Mouse (Mus musculus): Measurements from ENCODE around the gene Sart1.
A peak's percentile ranks its signal among the peaks of the same experiment; 100 is the strongest.
"Not testable (repeated sequence)": the region's sequence is repeated elsewhere in the genome, so short reads cannot be mapped to it uniquely, and the experiment has no call there.

Gene Sart1

DNA sequence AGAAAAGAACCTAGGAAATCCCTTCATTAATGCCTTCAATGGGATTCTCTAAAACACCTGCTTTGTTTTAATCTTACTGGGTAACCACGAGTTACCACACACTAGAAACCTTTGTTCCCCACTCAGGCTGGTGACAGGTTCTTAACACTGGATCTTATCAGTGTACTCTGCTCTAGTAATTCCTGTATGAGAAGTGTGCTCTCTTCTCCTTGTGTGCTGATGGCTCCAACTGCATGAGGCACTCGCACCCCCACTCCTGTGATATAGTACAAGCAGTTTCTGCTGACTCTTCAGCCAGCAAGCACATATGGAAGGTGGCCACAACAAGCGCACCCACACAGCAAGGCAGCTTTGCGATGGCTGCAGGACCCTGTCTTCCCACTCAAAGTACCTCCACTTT is 14.3 kb downstream of the Sart1 start:
- no peak for DNase-seq (ENCODE audit: low read depth in 1 of 2, low spot score in 2 of 2)

DNA sequence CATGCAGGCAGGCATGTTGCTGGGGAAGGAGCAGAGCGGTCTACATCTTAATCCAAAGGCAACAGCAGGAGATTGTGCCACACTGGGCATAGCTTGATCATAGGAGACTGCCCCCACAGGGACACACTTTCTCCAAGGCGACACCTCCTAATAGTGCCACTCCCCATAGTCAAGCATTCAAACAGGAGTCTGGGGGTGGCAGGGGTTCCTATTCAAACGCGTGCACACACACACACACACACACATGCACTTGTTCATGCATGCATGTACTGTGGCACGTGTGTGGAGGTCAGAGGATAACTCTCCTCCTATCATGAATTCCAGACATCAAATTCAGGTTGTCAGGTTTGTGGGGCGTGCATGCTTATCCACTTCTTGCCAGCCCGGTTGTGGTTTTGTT is 15.8 kb downstream of the Sart1 start:
- no peak for DNase-seq (ENCODE audit: low read depth in 1 of 2, low spot score in 2 of 2)

DNA sequence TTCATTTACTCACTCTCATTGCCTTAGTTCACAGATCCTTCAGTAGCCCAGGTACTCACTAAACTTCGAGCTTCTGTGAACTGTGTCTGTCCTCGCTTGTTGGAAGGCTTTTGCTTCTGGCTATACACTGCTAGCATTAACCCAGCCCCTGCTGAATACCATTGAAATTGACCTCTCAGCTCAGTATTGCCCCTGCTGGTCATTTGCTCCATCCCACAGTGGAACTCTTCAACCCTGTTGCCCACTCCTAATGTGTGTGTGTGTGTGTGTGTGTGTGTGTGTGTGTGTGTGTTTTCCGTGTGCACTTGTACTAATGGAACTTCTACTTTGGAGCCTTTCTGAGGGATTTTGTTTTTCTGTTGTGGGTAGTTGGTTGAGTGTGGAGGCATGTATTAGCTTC is 17.6 kb downstream of the Sart1 start:
- no peak for DNase-seq (ENCODE audit: low read depth in 1 of 2, low spot score in 2 of 2)

DNA sequence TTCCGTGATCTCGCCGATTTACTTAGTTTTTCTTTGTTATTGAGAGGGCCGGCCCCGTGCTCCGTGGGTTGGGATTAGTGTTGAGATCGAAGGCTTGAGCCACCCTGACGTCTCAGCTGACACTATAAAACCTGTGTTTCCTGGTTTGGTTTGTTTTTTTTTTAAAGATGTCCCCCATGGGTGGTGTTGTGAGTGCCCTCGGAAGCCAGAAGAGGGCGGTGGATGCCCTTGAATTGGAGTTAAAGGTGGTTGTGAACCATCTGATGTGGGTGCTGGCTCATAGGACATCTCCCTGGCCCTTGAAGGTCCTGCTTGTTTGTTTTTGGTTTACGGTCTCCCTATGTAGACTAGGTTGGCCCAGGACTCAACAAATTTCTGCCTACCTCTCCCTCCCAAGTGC is 21.0 kb downstream of the Sart1 start:
- DNase-seq (ENCODE audit: low read depth in 1 of 2, low spot score in 2 of 2) = no peak

DNA sequence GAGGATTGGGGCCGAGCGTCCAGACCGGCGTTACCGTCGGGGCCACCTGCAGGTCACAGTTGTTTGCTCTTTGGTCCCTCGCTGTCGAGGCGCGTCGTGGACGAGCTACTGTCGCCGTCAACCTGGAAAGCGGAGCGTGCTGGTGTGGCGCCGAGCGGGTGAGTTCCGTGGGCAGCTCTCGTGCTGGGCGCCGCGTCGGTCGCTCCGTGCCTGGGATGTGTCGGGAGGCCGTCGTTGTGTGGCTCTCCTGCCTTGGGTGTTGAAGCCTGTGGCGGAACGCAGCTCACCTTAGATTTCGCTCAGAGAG is 21.5 kb downstream of the Sart1 start, which contains the start of gene Banf1:
TSS of gene Banf1 (minus strand) at position 116 of the 307 bp plus-strand sequence.
- DNase-seq (ENCODE audit: low read depth in 1 of 2, low spot score in 2 of 2) = no peak

DNA sequence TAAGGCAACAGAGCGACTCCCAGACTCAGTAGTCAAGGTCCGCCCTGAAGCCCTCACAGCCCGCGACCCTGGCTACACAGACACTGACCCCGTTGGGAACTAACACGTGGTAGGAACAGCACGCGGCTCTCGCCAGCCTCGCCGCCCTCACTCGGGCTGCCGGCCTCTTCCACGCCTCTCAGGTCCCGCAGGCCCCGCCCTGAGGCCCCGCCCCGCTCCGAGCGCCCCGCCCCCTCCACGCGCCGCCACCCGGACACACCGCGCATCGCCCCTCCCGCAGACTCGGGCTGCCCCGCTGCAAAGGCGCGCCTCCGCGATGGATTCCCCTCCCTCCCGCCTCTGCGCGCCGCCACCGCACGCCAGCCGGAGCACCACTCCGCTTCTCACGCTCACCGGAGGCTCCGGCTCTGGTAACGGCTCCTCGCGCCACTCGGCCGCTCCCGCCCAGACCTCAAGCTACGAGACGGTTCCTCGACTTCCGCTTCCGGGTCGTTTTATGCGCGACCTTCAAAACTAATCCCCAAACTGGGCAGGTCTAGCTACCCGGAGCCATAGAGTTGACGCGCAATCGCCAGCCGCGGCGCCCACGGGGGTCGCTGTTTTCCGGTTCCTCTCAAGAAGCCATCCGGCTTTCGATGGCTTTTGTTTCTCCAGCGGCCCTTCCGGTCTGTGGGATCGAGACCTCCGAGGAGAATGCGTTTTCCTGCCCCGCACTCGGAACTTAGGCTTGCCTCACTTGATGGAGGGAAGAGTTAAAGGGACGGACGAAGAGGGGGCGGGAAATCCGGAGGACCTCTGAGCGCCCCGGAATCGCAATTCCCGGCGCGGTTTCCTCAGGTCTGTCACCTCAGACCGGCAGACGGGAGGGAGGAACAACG is 22.1 kb downstream of the Sart1 start, which contains the start of gene Eif1ad:
TSS of gene Eif1ad (plus strand) at position 567 of the 878 bp plus-strand sequence.
- peak; percentile 86 to 94 for DNase-seq (ENCODE audit: low read depth in 1 of 2, low spot score in 2 of 2)

DNA sequence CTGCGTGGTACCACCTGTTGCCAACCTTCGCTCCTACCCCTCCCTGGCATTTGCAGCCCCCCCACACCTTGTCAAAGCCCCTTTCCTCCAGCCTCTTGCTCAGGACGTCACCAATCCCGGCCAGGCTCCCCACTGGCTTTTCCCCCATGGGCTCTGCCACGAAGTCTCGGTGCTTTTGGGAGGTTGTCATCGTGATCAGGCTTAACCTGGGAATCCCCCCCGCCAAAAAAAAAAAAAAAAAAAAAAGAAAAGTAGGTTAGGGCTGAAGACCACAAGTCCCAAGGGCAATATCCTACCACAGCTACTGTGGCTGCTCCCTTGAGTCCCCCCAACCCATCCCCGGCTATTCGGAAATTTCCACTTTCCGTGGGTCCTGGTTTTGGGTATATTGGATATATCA is 22.8 kb downstream of the Sart1 start:
- no peak for DNase-seq (ENCODE audit: low read depth in 1 of 2, low spot score in 2 of 2)

DNA sequence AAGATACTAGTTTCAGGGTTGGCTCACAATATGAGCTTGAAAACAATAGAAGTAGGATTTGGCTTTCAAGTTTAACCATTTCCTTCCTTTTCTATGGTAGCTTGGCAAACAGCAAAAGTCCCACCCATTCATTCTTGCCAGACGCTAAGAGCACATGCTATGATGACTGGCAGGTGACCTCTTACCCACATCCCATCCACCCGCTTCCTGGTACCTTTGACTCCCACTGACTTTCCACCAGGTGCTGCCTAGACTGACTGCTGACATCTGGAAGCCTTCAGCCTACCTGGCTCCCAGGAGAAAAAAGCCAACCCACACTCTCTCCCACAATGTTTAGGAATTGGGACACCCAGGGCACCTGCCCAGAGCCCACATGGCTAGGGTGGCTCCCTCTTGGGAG is 24.4 kb downstream of the Sart1 start:
- DNase-seq (ENCODE audit: low read depth in 1 of 2, low spot score in 2 of 2) = no peak

DNA sequence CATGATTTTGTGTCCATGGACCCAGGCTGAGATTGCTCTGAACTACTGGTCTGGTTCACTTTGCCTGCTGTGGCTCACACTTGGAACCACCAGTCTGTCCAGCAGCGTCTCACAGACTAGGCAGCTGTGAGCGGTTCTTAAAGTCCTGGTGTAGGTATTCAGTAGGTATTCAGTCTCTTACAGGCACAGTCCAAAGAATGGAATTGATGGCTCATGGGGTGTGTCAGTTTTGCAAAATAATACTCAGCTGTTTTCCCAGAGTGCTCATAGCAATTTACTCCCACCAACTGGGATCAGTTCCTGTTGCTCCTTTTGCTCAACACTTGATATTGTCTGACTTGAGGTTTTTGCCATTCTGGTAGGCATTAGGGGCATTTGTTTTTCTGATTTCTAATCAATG is 26.3 kb downstream of the Sart1 start:
- no peak for DNase-seq (ENCODE audit: low read depth in 1 of 2, low spot score in 2 of 2)

DNA sequence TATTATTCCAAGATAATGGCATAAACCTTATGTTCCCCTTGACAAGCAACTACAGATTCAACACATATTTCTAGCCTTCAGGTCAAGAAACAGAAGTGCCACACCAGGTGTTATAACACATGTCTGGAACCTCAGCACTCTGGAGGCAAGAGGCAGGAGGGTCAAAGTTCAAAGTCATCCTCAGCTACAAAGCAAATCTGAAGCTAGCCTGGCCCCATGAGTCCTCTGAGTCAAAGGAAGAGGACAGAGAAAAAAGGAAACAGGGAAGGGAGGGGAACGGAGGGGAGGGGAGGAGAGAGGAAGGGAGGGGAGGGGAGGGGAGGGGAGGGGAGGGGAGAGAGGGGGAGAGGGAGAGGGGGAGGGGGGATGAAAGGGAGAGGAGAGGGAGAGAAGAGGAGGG is 32.4 kb downstream of the Sart1 start:
- DNase-seq (ENCODE audit: low read depth in 1 of 2, low spot score in 2 of 2) = no peak

DNA sequence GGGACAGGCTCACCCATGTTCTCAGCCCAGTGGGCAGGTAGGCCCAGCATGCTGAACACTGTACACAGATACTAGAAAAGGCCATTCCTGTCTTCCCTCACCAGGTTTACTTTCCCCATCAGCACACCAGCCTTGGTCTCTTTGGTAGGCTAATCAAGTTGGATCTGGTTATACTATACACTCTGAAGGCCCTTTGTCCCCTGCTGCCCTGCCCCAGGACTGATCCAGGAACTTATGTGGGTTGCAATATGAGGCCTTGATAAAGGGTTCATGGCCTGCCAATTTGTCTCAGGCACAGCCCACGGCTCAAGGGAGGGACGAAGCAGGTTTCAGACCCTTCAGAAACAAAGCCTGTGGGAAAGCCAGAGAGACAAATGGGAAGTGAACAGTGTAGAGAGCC is 34.9 kb downstream of the Sart1 start:
- DNase-seq (ENCODE audit: low read depth in 1 of 2, low spot score in 2 of 2) = no peak

DNA sequence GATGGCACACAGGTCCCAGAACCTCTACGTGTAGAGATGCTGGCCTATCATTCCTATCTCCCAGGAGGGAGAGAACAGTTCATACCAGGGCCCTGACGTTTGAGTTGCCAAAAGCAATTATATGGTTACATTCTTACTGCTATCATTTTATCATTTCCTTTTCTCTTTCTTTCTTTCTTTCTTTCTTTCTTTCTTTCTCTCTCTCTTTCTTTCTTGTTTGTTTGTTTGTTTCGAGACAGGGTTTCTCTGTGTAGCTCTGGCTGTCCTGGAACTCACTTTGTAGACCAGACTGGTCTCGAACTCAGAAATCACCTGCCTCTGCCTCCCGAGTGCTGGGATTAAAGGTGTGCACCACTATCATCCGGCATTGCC is 39.0 kb downstream of the Sart1 start, which contains the start of gene Cst6:
TSS of gene Cst6 (minus strand) at position 73 of the 372 bp plus-strand sequence.
- not testable (repeated sequence) for DNase-seq (ENCODE audit: low read depth in 1 of 2, low spot score in 2 of 2)

DNA sequence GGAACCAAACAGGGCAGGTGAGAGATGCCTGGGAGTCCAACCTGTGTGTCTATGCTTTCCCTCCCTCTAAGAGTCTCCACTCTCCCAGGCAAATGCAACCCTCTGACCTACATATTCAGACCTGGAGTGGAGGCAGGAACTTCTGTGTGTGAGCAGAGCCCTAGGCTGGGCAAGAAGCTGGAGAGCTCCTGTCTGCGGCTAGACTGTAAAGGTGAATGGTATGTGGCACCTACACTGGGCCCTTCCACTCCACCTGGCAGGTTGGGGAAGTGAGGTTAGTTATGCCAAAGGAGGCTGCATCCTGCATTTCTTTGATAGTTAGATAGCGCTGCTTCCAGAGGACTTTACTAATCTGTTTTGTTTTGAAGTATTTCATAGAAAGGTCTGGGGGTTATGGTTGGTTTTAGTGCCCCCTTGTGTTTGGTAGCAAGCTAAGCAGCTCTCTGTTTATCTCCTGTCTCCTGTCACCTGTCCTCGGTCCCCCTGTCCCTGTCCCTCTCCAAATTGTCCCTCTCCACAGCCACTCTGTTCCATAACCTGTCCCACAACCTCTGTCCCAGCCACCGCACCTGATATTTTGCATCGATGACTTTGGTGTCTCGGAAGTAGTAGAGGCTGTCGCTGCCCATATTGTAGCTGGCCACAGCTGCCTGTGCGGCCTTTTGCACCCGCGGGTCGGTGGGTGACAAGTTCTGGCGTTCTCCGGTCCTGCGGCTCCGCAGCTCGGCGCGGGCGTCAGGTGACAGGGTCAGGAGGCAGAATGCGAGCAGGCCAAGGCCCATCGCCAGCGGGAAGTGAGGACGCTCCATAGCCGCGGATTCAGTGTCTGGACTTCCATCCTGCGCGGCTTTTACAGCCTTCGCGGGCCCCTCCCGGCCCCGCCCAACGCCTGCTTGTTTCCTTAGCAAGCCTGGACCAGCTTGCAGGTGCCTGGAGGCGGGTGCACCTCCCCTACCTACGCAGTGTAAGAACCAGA is 39.7 kb downstream of the Sart1 start:
- no peak for DNase-seq (ENCODE audit: low read depth in 1 of 2, low spot score in 2 of 2)

DNA sequence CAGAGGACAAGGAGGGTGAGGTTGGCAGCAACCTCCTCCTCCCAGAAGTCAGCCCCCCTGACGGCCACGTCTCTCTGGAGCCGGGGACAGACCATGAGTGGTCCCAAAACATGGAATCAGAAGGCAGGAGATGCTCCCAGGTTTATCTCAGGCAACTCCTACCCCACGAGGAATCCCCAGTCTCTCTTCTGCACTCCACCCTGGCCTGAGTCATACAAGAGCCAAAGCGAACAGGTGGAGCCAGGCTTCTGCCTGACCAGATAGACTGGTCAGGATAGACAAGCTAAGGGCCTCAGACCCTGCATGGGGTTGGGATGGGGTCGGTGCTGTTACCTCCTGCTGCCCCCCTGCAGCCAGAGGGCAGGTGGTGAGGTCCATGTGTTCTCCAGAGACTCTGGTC is 40.4 kb downstream of the Sart1 start:
- no peak for DNase-seq (ENCODE audit: low read depth in 1 of 2, low spot score in 2 of 2)

DNA sequence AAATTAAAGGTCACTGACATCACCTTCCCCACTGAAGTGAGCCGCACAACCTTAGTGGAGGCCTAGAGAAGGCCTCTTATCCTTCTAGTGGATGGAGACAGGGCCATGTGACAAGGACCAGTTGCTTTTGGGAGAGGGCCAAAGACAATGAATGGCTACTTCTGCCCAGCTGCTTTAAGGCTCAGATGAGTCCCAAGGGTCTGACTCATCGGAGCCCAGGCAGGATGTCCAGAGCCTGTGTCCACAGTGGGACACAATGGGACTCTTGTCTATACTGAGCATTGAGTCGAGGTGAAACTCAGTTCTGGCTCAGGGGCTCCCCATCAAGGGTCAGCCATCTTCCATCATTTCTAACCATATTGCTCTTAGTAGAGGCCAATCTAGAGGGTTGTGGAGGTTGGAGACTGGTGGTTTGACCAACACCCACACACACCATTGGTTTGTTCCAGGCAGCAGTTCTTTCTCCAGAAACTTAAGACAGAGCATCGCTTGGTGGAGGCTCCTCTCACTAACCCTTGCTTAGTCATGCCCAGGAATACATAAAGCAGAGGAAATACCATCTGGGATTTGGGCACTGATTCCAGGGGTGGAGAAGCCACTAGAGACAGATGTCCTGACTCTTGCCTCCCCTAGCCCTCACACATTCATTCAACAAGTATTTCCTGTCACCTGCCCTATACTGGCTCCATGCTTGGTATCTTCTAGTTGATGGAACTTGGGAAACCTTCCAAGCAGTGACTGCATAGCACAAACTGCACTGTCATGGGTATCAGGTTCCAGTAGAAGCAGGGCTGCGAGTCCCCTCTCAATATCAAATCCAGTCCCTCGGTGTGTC is 43.0 kb downstream of the Sart1 start:
- DNase-seq (ENCODE audit: low read depth in 1 of 2, low spot score in 2 of 2) = no peak

DNA sequence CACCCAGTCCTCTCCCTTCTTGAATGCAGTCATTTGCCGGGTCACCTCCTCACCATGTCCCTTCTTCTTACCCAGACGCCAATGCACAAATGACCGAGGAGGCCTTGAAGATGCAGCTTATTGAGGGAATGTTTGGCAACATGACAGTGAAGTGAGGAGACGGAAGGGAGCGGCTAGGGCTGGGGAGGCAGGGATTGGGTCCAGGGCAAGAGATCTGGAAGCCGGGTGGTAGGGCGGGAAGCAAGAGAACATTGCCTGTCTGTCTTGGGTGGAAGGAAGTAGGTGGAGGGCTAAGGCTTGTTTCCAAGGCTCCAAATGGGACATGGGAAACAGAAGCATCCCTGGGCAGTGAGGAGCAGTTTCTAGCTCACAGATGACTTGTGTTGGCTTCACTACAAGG is 47.1 kb downstream of the Sart1 start:
- no peak for DNase-seq (ENCODE audit: low read depth in 1 of 2, low spot score in 2 of 2)

DNA sequence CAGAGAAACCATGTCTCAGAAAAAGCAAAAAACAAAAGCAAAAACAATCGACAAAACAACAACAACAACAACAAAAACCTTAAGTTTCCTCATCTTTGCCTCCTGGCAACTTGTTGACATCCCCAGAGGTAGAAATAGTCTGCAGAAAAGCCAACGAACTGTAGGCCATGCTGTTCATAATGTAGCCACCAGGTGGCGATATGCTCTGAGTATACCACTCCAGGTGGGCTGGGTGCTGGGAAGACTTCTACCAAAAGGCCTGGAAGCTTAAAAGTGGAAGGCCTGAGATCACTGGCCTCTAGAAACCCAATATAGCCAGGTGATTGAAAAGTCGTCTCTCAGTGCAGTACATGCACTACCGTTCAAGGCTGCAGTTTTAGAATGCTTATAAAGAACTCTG is 50.5 kb downstream of the Sart1 start:
- peak in 1 of 2 experiments; percentile 44 for DNase-seq (ENCODE audit: low read depth in 1 of 2, low spot score in 2 of 2)

DNA sequence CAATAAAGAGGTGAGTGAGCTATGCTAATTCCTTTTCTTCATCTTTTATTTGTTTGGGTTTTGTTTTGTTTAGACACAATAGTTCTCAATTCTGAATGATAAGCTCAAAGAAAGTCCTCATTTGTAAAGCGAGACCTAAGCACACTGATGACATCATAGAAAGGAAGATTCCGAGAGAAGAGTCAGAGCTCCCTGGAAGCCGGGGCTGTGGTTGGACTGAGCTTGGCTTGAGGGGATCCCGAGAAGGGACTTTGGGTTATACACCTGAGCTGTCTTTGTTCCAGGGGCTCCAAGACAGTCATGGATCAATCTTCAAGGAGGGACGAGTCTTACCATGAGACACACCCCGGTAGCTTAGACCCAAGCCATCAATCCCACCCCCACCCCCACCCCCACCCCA is 53.1 kb downstream of the Sart1 start, which contains the start of gene Catsper1:
TSS of gene Catsper1 (plus strand) at position 301 of the 400 bp plus-strand sequence.
- no peak for DNase-seq (ENCODE audit: low read depth in 1 of 2, low spot score in 2 of 2)

DNA sequence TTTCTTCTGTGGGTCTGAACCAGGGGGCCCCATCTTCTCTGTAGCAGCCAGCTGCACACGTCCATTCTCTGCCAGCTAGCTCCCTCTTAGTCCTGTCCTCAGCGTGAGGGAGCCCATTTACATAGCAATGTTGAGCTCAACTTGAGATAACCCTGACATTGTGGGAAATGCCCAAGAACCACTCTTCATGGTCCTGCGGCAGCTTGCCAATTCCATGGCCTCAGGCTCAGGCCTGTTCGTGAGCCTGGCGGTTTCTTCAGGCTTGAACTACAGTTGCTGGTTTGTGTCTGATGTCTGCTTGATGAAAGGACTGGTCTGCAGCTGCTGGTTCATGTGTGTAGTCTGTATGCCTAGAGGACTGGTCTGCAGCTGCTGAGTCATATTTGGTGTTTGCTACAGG is 53.8 kb downstream of the Sart1 start:
- no peak for DNase-seq (ENCODE audit: low read depth in 1 of 2, low spot score in 2 of 2)

DNA sequence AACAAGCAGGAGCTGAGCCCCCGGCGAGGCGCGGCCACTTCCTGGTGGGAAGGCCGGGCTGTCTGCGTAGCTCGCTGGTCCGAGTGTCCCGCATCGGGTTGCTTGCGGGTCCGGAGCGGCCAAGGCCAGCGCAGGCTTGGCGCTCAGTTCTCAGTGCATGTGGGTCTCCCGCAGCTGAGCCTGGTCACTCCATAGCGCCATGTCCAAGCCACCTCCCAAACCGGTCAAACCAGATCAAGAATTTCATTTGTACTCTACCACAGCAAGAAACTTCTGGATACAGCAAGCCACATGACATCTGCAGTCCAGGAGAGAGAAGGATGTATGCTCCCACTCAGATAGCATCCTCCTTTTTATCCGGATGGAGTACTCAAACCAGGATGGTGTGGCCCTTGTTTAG is 60.5 kb downstream of the Sart1 start:
- DNase-seq (ENCODE audit: low read depth in 1 of 2, low spot score in 2 of 2) = no peak
